Mouse (Mus musculus): ENCODE data around the gene Grik4.
"Not testable (repeated sequence)": the region's sequence is repeated elsewhere in the genome, so short reads cannot be mapped to it uniquely, and the experiment has no call there.

Gene Grik4

DNA sequence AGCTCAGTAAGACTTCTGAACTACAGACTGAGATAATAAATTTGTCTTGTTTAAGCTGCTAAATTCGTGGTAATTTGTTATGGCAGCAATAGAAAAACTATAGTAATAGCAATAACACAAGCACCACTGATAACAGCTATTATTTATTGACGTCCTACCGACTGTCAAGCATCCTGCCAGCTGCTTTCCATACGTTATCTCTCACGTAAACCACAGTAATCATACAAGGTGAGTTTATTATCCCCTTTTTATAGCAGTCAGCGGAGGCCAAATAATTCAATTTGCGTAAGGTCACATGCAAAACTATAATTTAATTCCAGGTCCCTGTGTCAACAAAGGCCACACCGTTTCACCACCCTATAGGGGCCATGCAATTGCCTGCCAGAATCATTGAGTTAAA lies 147.0 kb downstream of the Grik4 start:
- DNase-seq (ENCODE audit: low spot score in 2 of 2) = no peak

DNA sequence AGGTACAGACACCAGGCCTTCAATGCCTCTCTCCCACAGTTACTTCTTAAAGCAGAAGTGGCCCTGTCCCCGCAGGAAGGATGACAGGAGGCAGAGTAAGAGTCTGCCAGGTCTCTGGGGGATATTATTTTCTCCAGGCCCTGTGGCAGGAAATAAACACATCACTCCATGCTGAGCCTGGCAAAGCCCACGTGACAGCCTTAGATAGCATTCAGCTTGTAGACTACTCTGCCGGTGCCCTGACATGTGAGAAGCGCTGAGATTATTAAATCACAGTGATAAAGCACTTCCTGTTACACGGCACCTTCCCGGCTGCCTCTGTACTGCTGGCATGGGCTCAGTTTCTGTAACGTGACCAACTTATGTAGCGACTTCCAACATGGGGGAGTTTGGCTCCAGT lies 148.4 kb downstream of the Grik4 start:
- no peak for DNase-seq (ENCODE audit: low spot score in 2 of 2)

DNA sequence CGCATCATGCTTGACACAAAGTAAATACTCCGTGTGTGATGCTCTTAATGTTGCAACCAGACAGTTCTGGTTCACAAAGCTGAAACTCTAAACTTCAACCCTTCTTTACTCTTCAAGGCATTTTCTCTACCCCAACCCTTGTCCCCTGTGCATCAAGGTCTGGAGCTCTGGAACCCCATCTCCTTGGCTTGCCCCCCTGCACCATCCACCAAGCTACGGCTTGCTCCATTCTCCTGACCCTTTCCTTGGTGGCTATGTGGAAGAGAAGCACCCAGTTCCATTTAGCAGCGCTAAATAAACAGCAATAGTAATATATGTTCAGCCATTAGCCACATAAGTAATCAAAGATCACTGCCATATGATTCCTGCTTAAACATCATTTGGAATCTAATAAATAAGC lies 150.3 kb downstream of the Grik4 start:
- no peak for DNase-seq (ENCODE audit: low spot score in 2 of 2)

DNA sequence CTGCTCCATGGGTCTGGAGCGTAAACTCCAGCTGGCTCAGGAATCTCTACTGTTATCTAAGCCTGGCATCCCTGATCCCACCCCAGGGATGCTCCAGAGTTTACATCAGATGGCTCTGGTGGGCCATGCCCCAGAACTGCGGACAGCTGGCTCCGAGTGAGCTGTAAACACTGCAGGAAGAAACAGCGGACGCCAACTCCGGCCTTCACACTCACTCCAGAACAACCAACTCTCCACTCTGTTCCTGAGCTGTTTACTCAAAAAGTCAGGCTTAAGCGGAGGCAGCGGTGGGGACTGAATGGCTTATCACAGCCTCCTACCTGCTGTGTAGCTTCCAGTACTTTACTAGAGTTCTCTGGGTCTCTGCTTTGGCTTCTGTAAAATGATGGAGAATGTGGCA lies 150.7 kb downstream of the Grik4 start:
- DNase-seq (ENCODE audit: low spot score in 2 of 2) = no peak

DNA sequence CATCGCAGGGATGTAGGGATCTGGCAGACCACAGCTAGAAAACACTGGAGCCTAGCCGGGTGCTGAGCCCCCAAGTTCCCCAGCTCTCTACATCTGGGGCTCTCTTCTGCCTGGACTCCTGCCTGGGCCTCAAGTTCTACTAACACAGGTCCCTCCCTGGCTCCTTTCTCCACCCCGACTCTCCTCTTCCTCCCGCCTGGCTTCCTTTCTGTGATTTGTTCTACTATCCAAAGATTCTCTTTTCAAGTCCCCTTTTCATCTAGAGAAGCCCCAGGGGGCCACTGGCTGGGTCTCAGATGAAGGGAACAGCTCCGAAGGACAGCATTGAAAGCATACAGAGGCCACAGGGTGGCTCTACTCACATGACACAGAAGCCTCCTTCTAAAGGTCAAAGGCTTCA lies 151.9 kb downstream of the Grik4 start:
- no peak for DNase-seq (ENCODE audit: low spot score in 2 of 2)

DNA sequence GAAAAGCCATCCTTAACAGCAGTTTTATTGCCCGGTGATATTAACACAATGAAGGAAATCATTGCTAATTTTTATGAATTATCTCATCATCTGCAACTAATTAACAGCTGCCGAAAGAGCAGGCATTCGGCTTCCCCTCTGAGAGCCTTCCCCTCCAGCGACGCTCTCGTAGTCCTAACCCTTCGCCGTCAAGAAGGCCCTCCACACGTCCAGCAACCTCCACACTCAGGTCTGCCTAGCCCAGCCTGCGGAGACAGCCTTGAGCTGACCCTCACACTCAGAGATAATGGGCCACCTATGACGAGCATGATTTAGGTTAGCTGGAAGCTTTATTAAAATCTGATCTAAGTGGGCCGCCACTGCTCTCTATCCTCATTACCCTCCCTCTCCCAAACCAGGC lies 152.5 kb downstream of the Grik4 start:
- no peak for DNase-seq (ENCODE audit: low spot score in 2 of 2)

DNA sequence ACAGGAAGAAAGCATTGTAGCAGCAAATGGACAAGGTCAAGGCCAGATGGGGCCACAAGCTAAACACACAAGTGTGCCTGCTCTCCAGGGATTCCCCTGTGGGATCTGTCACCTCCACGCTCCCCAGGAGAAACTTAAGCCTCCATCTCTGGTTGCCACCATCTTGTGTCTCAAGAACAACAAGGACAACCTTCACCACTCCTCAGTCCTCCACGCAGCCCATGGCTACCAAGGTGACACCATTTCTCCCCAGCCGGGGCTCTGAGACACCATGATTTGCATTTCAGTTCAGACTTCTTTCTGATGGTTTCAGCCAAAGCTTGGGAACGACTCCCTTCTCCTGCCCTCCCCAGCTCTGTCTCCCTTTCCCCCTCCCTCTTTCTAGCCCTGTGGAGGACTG lies 152.9 kb downstream of the Grik4 start:
- no peak for DNase-seq (ENCODE audit: low spot score in 2 of 2)

DNA sequence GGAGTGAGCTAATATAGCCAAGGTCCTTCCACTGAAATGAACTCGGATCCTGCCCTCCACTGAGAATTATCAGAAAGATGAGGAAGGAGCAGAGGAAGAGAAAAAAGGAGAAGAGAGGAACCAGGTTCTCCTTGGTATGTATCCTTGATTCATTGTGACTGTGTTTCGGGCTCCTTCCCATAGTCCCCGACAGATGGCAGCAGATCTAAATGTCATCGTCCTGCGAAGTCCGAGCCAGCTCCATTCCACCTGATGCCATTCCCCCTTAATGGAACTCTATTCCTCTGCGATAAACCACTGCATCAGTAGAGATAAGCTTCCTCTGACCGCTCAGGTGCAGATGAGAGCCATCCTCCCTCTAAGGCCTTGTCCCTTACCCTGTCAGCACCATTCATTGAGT lies 155.8 kb downstream of the Grik4 start:
- peak; percentile 26 to 47 for DNase-seq (ENCODE audit: low spot score in 2 of 2)

DNA sequence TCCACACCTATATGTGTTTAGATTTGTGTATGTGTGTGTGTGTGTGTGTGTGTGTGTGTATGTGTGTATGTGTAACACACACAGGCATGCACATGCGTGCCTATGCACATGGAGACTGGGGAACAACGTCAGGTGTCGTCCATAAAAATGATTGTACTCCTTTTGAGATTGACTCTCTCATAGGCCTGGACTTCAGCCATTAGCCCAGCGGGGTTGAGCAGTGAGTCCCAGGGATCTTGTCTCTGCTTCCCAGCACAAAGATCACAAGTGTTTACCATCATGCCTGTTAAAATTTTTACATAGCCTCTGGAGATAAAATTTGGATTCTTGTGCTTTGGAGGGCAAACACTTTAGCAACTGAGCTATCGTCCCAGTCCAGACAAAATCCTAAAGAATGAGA lies 157.4 kb downstream of the Grik4 start:
- DNase-seq (ENCODE audit: low spot score in 2 of 2) = no peak

DNA sequence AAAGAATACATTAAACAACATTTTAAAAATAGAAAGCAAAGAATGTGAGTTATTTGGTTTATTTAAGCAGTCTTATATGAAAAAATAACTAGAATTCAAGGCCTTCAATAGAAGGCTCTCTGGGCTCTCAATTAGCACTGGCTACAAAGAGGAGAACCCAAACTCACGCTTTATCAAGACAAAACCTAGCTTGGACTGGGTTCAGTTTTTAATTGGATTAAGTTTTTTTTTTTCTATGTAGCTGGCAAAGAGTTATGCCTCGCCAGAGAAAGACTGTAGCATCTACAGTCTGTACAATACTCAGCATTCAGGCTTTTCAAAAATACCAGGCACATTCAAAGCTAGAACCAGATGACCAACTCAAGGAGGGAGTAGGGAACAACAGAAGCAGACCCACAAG lies 158.0 kb downstream of the Grik4 start:
- DNase-seq (ENCODE audit: low spot score in 2 of 2) = no peak

DNA sequence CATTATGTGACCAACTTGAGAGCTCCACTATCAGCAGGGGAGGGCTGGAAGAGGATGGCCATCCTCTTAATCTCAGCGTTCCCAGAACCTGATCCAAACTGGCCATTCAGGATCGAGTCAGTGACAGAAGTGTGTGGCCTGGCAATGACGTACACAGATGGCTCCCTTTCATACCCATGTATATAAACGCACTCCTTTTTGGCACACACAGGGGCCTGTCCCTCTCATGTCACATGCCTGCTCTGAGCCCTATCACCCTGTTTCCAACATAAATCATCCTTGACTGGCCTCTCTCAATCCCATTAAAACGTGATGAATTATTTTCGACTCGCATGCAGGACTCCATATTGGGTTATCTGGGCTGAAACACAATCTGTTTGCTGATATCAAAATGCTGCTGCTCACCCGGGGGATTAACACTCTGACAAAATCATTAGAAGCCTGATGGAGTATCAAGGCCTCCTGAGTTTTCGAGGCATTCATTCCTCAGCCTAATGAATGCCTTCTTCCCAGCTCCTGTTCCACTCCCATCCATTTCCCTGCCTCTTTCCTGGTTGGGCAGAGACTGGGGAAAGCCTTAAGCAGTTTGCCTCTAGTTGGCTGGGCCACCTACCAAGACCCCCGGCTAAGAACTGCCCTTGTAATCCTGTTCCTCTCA lies 159.0 kb downstream of the Grik4 start:
- DNase-seq (ENCODE audit: low spot score in 2 of 2) = no peak

DNA sequence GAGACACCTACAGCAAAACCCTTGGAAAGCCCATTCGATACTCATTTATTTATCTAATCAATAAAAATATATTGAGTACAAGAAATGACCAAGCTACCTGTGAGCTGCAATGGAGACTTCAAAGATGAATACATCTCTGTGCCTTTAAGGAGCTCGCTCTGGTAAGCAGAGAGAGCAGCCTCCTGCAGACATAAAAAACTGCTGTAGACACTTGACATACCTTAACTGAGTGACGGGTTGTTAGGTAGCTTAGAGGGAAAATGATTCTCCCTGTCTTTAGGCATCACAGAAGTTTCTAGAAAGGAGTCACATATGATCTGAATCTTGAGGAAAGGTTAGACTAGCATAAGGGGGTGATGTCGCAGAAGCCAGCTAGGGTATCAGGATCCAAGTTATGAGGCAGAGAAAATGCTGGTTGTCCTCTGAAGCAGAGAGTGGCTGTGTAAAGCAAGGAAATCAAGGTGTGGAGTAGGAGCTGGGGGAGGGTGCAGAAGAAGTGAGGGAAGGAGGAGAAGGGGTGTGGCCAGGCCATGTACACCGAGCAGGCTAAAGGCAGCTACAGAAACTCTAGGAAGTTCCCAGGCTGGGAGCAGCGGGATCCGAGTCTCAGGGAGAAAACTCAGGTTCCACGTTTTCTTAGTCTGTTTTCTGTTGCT lies 160.9 kb downstream of the Grik4 start:
- no peak for DNase-seq (ENCODE audit: low spot score in 2 of 2)

DNA sequence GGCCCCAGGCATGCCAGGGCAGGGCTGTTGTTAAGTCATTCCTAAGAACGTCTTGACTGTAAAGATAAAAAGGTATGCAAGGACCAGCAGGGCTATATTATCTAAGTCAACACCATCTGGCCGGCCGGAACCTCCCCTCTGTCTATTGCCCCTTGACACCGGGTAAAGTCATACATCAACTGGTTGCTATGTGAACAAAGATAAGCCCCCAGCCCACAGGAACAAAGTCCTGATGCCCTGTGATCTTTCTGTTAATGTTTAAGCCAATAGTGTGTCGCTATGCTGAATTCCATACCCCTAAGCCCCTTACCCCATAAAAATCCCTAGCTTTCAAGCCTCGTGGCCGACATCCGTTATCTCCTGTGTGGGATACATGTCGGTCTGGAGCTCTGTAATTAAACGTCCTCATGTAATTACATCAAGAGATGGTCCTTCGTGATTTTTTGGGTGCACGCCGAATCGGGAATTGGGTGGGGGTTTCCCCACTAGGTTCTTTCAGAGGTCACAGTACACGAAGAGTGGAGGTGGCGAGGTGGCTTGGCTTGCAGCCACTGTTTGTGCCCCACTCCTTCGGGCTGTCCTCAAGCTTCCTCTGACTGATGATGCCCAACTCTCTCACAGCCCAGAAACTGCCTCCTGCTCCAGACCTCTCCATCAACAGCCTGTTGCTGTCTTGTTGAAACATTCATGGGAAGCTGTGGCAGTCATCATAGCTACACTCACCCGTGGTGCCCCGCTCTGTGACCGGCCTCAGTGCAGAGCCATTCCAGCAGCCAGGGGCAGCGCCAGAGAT lies 165.6 kb downstream of the Grik4 start:
- not testable (repeated sequence) for DNase-seq (ENCODE audit: low spot score in 2 of 2)

DNA sequence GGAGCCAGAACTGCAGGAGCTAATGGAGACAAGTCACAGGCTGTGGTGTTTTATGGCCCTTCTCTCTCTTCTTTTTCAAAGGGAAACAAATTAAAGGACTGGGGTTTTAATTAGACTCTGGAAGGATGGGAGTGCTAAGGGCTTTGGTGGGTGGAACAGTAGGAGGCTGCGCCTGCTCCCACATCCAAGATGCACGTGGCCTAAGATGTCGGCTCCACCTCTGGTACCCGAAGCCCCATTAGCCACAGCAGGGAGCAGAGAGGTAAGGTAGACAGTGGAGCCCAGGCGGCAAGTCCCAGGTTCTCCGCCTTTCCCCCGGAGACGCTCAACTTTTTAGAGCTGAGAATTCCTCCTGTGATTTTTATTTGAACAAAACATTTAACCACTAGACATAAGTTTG lies 166.4 kb downstream of the Grik4 start:
- DNase-seq (ENCODE audit: low spot score in 2 of 2) = no peak

DNA sequence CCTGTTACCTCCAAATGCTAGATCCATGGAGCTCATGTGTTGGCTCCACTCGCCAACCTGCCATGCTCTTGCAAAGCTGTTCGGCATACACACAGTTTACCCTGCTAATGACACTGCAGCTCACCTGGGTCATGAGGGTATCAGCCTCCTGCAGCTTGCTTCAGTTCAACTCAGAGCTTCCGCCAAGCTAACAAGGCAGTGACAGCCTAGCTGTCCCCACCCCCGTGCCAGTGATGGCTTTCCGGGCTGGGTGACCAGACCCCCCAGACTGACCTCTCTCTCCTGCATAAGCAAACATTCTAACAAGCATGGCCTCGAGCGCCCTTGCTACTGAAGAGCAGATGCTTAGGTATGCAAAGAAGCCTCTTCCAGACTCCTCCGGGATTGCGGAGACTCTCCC lies 167.5 kb downstream of the Grik4 start:
- DNase-seq (ENCODE audit: low spot score in 2 of 2) = no peak

DNA sequence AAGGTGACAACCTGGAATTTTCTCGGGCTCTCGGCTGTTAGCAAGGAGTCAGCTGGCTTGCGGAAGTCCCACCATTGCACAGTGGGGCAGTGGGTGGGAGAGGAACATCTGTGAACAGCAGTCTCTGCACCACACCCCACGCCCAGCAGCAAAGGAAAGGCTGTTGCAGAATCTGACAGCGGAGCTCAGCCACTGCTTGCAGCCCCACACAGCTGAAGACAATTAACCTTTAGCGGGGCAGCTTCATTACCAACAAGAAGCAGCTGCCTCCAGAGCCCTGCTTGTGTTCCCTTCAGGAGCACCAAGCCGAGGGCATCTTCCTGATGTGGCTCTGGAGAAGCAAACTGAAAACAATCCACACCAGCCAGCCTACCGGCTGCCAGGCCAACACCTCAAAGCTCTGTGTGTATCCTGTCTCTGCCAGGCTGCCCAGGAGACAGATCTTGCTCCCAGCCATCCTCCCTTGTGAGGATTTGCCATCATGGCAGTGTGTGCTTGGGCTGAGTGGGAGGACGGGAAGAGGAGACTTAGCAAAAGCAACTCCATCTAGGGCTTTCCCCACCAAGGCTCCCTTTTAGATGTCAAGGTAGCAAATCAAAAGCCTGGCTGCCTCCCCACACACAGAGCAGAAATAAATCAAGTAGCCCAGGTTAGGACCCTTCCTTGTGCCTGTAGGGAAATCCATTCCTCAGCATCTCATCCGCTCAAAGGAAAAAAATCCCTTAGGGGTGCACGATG lies 179.3 kb downstream of the Grik4 start:
- no peak for DNase-seq (ENCODE audit: low spot score in 2 of 2)

DNA sequence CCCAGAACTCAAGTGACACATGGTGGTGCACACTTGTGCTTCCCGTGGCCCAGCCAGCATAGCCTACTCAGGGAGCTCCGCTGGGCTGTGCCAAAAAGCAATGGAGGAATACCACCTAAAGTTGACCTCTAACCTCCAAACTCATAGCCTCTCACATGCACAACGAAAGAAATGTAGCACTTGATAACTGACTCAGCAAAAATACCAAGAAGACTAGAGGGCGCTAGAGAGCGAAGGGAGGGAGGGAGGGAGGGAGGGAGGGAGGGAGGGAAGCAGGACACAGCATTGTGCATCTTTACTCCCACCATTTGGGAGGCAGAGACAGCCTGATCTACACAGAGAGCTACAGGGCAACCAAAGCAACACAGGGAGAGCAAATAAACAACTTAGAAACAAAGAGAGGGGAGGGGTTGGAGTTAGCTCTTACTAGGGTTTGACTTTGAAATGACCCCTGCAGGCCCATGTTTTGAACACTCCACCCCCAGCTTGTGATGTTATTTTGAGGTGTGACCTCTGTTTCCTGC lies 185.5 kb downstream of the Grik4 start:
- DNase-seq (ENCODE audit: low spot score in 2 of 2) = no peak

DNA sequence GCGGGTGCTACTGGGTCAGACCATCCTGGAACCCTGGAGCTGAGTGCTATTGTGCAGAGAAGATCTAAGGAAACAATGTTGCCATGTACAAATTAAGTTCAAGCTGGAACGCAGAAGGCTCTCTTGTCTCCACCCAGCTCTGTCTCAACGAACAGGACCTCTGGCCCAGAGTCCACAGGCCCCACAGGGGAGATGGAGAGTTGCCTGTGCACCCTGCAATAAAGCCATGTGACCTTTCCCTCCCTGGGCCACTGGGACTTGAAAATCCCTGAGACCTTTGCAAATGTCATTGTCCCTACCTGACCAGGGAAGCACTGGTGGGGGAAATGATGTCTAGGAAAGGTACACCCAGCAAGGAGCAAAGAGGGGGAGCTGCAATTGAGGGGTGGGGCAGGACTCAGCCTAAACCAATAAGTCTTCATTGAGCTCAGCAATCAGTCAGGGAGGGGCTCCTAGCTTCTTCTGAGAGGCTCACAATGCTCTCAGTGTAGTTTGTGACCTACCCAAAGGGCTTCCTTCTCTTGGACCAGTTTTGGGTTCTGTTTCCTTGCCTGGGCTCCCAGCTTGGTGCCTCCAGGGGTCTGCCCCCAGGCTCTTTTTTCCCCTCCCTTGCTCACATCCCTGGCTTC lies 187.2 kb downstream of the Grik4 start:
- DNase-seq (ENCODE audit: low spot score in 2 of 2) = peak in 1 of 2 experiments; percentile 32

DNA sequence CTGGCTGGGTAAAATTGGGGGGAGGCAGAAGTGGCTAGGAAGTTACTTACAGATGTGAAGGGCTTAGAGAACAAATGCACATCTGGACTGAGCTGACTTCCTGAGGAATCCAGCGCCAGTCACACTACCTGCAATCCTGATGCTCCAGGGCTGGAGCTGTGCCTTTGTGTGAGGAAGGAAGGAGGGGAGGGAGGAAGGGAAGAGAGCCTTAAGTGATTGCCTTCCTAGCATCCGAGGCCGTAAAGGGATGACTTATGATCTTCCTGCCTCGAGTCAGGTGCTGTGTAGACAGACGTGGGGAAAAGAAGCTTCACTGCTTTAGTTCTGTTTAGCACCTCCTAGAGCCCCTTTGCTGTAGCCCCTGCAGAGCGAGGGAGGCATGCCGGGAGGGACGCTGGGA lies 189.6 kb downstream of the Grik4 start:
- DNase-seq (ENCODE audit: low spot score in 2 of 2) = no peak

DNA sequence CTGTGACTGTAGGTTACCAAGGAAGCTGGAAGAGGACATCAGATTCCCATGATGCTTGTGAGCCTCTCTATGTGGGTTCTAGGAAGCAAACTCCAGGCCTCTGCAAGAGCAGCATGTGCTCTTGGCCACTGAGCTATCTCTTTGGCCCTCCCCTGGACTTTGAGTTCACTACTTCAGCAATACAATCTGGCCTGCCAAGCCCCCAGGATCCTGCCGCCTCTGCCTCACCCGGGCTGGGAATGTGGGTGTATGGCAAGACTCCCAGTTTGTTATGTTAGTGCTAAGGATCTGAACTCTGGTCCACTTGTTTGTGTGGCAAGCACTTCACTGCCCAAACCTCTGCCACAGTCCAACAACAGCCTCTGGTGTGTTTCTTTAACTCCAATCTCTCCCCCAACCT lies 193.1 kb downstream of the Grik4 start:
- DNase-seq (ENCODE audit: low spot score in 2 of 2) = peak in 1 of 2 experiments; percentile 27

DNA sequence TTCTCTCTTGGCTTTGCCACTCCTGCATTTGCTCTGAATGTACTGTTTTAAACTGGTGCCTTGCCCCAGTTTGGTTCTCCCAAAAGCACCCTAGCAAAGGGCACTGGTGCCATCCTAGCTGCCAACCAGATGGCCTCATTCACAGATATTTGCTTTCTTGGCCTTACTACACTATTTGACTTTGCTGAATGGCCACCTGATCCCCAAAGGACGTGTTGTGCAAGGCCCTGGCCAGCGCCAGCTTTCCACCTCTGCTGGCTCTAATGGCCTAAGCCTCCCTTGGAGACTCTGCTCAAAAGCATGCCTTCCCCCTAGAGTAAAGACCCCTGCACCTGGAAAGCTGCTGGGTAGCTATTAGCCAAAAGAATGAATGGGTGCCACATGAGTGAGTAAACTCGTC lies 194.1 kb downstream of the Grik4 start:
- DNase-seq (ENCODE audit: low spot score in 2 of 2) = peak in 1 of 2 experiments; percentile 51

DNA sequence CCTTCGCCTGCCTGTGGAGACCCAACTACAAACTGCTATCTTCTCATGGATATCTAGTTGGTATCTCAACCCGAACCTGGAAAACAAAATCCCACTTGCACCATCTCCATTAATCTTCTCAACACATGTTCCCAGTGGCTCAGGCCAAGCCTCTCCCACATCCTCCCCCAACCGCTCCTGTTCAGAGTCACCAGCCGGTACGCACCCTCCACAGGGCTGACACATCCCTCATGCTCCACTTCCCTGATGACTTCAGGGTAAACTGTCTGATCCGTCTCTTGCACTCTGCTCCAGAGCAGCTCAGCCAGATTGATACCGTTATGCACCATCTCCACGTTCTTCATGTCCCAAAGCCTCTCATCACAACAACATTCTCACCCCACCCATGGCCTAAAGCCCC lies 198.3 kb downstream of the Grik4 start:
- DNase-seq (ENCODE audit: low spot score in 2 of 2) = no peak
